Mouse (Mus musculus) gastrocnemius, postnatal 14 days (tissue): ENCODE measurements around the gene Zfp820. TPM values are rescaled to one million over a fixed set of nuclear protein-coding genes. Genes with fewer than 3 reads are reported as not detected.
"Not testable (repeated sequence)": the region's sequence is repeated elsewhere in the genome, so short reads cannot be mapped to it uniquely, and the experiment has no call there.

Source experiments
- DNase-seq: peaks from one replicate; pipeline ENCODE4 v3.0.0; 2021; ENCODE audit warnings: mixed read lengths
- intact Hi-C: fragments of 180-260 bp; cut with DNase I; formaldehyde crosslinking; loops from one replicate; pipeline ENCODE4 v1.15.1; 2025; ENCODE audit warnings: low total_unique reads
- long read RNA-seq, 2 experiments: library from polyadenylated mRNA; stranded (forward); transcript quantifications; one replicate each; pipeline ENCODE4 v2.0.0; 2021
- total RNA-seq, 2 experiments: library from RNA; stranded (reverse); gene quantifications; 2 replicates each; pipeline ENCODE4 v1.2.3; 2021

Gene Zfp820
- 1 to 10 TPM in 1 of 2 experiments, under 1 TPM in 1; 0.95 to 1.3 TPM for total RNA-seq
- long read RNA-seq, experiment 1: 0 reads
- long read RNA-seq, experiment 2, partial matches to known transcripts: 0 of 1 reads
- long read RNA-seq, experiment 2, other reads (novel, unspliced or antisense): 0 of 1 reads

DNA sequence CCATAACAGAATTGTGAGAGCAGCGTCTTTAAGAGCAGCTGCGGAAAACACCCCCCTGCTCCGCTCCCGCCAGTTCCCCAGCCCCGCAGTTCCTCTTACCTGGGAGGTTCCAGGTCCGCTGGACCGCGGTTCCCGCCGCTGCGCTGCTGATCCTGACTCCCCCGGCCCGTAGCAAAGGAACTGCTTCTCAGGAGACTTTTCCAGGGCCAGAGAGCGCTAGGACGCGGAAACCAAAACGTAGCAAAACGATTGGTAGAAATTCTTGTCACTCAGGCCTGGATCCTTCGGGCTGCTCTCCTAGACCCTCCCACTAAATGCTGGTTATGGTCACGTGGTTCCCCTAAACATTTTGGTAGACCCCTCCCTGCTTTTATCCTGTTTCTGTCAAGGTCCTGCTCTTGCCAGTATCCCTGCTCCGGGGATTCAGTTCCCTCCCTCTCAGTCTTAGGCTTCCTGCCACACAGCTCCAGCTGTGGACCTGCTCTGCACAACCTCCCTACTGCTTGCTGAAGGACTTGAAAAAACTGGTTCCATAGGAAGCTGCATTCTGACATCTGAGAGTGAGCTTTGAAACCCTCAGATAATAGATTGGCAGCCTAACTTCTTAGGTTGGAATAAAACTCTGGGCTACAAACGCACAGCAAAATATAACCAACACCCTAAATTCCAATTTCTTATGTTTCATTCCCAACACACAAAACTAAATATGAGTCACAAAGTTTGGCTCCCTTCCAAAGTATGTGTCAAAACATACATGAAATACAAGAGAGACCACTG lies at the start of gene Zfp820:
Zfp820 (minus strand) TSS at position 228 of the 777 bp plus-strand sequence.
- peak; percentile 16 for DNase-seq
- intact Hi-C loops: no loop called here

DNA sequence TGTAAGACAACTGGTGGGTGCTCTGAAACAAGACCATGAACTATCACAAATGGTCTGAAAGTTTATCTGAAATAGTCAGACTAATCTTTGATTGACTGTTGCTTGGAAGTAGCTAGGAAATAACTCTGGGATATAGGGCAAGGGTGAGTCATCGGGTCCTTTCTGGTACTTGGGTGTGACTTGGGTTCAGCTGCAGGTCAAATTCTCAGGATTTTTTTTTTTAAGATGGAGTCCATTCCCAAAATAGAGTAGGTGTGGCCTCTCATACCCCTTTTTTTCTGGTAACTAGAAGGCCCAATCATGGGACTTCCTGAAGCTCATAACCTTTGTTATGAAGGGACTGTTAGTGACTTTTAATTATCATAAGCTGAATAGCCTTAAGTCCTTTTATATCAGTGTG lies 25.7 kb upstream of the Zfp820 start:
- intact Hi-C loops: no loop called here

DNA sequence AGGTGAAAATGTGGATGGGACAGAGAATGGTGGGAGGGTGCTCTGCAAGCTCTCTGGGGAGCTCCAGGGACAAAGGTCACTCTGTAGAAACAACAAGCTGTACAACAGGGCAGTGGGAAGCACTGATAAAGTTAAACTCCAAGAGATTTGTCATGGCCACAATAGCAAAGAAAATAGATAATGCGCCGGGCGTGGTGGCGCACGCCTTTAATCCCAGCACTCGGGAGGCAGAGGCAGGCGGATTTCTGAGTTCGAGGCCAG lies 680 bp upstream of the Zfp820 start:
- intact Hi-C loops, DNase-seq: not testable (repeated sequence)

More for the DNA sequence above, 25.7 kb upstream of the Zfp820 start:
- no peak for DNase-seq

DNA sequence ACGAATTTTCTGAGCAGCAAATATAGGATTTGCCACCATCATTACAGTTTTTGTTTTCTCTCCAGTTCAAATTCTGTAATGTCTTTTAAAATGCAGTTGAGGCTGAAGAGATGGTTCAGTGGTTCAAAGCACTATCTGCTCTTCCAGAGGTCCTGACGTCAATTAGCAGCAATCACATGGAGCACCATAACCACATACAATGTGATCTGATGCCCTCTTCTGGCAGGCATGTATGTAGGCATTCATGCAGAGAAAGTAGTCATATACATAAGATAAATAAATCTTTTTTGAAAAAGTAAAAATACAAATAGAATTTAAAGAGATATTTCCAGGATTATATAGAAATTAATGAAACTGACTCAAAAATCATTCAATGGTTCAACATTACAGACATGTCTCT lies 7.1 kb downstream of the Zfp820 start:
- DNase-seq: no peak
- intact Hi-C loops: no loop called here

DNA sequence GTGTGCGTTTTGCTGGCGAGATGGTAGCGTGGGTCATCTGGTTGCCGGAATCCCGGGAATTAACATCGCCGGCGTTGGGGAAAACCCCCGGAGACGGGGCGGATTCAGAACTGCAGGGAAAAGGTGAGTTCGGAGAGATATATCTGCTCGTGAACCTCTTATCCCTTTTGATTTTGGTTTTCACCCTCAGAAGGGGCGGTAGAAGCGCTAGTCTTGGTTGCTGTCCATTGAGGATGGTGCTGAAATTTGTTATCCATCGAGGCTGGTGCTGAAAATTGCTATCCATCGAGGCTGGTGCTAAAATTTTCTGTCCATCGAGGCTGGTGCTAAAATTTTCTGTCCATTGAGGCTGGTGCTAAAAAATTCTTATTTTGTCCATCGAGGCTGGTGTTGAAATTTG lies 44.2 kb downstream of the Zfp820 start:
- intact Hi-C loops, DNase-seq: not testable (repeated sequence)

DNA sequence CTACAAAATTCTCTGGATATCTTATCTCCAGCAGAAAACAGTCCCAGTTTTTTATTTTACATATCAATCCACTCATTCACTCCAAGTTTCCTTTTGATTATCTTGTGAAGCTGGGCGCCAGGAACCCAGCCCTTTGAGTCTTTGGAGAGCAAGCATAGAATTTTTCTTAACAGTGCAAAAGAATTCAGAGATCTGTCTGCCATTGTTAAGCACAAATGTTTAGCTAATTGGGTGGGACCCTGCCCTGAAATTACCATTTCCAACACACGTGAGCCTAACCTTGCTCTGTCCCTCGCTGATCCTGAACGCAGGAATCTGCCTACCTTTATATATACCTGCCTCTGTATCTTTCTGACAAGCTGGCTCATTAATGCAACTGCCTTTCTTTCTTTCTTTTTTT lies 53.3 kb downstream of the Zfp820 start:
- DNase-seq: no peak
- intact Hi-C loops: no loop called here

DNA sequence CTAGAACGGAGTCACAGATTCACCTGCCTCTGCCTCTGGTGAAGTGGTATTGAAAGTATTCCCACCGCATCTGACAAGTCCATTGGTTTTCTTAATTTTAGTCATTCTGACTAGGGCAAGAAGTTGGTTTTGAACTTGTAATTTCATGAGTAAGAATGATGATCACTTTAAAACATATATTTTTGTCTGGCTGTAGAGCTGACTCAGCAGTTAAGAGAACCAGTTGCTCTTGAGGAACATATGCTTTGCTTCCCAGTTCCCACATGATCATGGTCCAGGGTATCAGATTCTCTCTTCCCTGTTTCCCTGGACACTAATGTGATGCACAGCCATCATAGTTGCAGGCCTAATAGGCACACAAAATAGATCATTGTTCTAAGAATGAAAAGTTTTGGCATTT lies 75.2 kb downstream of the Zfp820 start:
- no peak for DNase-seq
- intact Hi-C loops: no loop called here

Other genes with a start within 250 kb of the Zfp820 start
- gene Zfp983, start 195.1 kb downstream of the Zfp820 start, total RNA-seq: 1 to 10 TPM; 1.7 to 2.0 TPM
- 1 to 10 TPM in 1 of 2 experiments, not detected in 1; 1.3 TPM for gene Gm10226, start 153.9 kb downstream of the Zfp820 start, total RNA-seq
- 1 to 10 TPM; 1.3 to 1.8 TPM for gene Zfp760, start 138.0 kb downstream of the Zfp820 start, total RNA-seq
- 1 to 10 TPM; 4.5 to 4.6 TPM for gene Zfp229, start 115.0 kb downstream of the Zfp820 start, total RNA-seq
- 1 to 10 TPM; 1.1 to 1.2 TPM for gene Zfp995, start 64.2 kb upstream of the Zfp820 start, total RNA-seq
- 1 to 10 TPM; 4.6 to 4.8 TPM for gene Zfp942, start 116.7 kb upstream of the Zfp820 start, total RNA-seq
- gene Zfp943, start 116.8 kb upstream of the Zfp820 start, total RNA-seq: 10 to 100 TPM; 13.2 to 14.7 TPM